Mouse (Mus musculus) E14TG2a.4 (cell line): Measurements from ENCODE around the gene E330021D16Rik.

Experiments used
- H3K27me3 ChIP-seq: 2 replicates; pipeline ENCODE4 v1.6.1; 2014; ENCODE audit warnings: low read length, control low read depth; ENCODE audit not compliant: insufficient read depth
- H3K36me3 ChIP-seq: 2 replicates; pipeline ENCODE4 v1.6.1; 2014; ENCODE audit warnings: low read length, control low read depth; ENCODE audit not compliant: insufficient read depth
- H3K4me1 ChIP-seq: replicated peaks from 2 replicates; pipeline ENCODE4 v1.6.1; 2014; ENCODE audit warnings: low read depth, low read length, control low read depth
- H3K4me3 ChIP-seq: replicated peaks from 2 replicates; pipeline ENCODE4 v1.5.1; 2014; ENCODE audit warnings: mild to moderate bottlenecking, low read length
- H3K9me3 ChIP-seq: 2 replicates; pipeline ENCODE4 v1.6.1; 2014; ENCODE audit warnings: low read length, control low read depth
- CTCF ChIP-seq: conservative IDR thresholded peaks from 2 replicates; pipeline ENCODE4 v1.5.1; 2014; ENCODE audit warnings: low read length
- NANOG ChIP-seq: IDR thresholded peaks from 2 replicates; pipeline ENCODE4 v1.6.1; 2014; ENCODE audit warnings: borderline replicate concordance, low read length, mixed read lengths
- POU5F1 ChIP-seq: IDR thresholded peaks from 2 replicates; pipeline ENCODE4 v1.6.1; 2014; ENCODE audit warnings: low read length, borderline replicate concordance

Gene E330021D16Rik

GRCm38 (mm10) chr6:136417864-136418263 is 2.5 kb upstream of the E330021D16Rik start:
- 0 out of 2 replicates have a peak, but pooled peaks cover 4% of the 10 kb centered on the region for H3K27me3 ChIP-seq
- H3K4me1 ChIP-seq, result 0 out of 2 replicates have a peak, but pooled peaks cover 4% of the 10 kb centered on the region
- H3K9me3 ChIP-seq, result peaks cover 17% of the 10 kb centered on the region
- no peak overlapping the region for H3K4me3 ChIP-seq
- H3K36me3 ChIP-seq, result no peaks in the 10 kb centered on the region
- no peak for TF ChIP-seq NANOG
- no peak for TF ChIP-seq POU5F1
- no peak for TF ChIP-seq CTCF

- Histone ChIP-seq H3K4me1 (no peaks in the 10 kb centered on the region), H3K9me3 (peaks cover 26% of the 10 kb centered on the region), H3K4me3 (no peak overlapping the region), H3K36me3 (no peaks in the 10 kb centered on the region), H3K27me3 (no peaks in the 10 kb centered on the region)
- TF ChIP-seq POU5F1, result no peak
- TF ChIP-seq NANOG, result no peak
- no peak for TF ChIP-seq CTCF
Measured at GRCm38 (mm10) chr6:136413856-136414362, 1.5 kb downstream of the E330021D16Rik start.

GRCm38 (mm10) chr6:136407608-136408192 is 7.7 kb downstream of the E330021D16Rik start:
- H3K9me3 ChIP-seq, result peaks cover 10% of the 10 kb centered on the region; the same call in 1 of the 2 replicates
- no peaks in the 10 kb centered on the region for H3K36me3 ChIP-seq
- no peak for TF ChIP-seq CTCF
- TF ChIP-seq POU5F1, result no peak
- TF ChIP-seq NANOG, result no peak
- H3K4me1 ChIP-seq, result peaks cover 10% of the 10 kb centered on the region
- peaks cover 3% of the 10 kb centered on the region for H3K27me3 ChIP-seq
- no peak overlapping the region for H3K4me3 ChIP-seq

GRCm38 (mm10) chr6:136396860-136397259 is 18.5 kb downstream of the E330021D16Rik start:
- no peaks in the 10 kb centered on the region; the same call in 1 of the 2 replicates for H3K27me3 ChIP-seq
- H3K36me3 ChIP-seq, result no peaks in the 10 kb centered on the region
- no peak for TF ChIP-seq POU5F1
- no peak for TF ChIP-seq CTCF
- no peak for TF ChIP-seq NANOG
- H3K4me3 ChIP-seq, result no peak overlapping the region
- H3K9me3 ChIP-seq, result peaks cover 20% of the 10 kb centered on the region
- no peaks in the 10 kb centered on the region for H3K4me1 ChIP-seq

GRCm38 (mm10) chr6:136390262-136390661 is 25.1 kb downstream of the E330021D16Rik start:
- peaks cover 27% of the 10 kb centered on the region for H3K4me1 ChIP-seq
- TF ChIP-seq NANOG (no peak), CTCF (no peak), POU5F1 (no peak)
- no peaks in the 10 kb centered on the region; the same call in 1 of the 2 replicates for H3K27me3 ChIP-seq
- H3K36me3 ChIP-seq, result no peaks in the 10 kb centered on the region
- no peak overlapping the region for H3K4me3 ChIP-seq
- peaks cover 2% of the 10 kb centered on the region; the same call in 1 of the 2 replicates for H3K9me3 ChIP-seq

GRCm38 (mm10) chr6:136385287-136385686 is 30.1 kb downstream of the E330021D16Rik start:
- Histone ChIP-seq H3K9me3 (no peaks in the 10 kb centered on the region), H3K4me1 (peaks cover 35% of the 10 kb centered on the region), H3K4me3 (no peak overlapping the region), H3K36me3 (no peaks in the 10 kb centered on the region), H3K27me3 (peaks cover 7% of the 10 kb centered on the region)
- peak; percentile 86 for TF ChIP-seq CTCF
- TF ChIP-seq POU5F1, result no peak
- no peak for TF ChIP-seq NANOG

GRCm38 (mm10) chr6:136383218-136383617 is 32.2 kb downstream of the E330021D16Rik start:
- no peaks in the 10 kb centered on the region for H3K36me3 ChIP-seq
- no peaks in the 10 kb centered on the region for H3K9me3 ChIP-seq
- H3K4me1 ChIP-seq, result peaks cover 14% of the 10 kb centered on the region
- TF ChIP-seq CTCF (no peak), POU5F1 (no peak), NANOG (no peak)
- peaks cover 7% of the 10 kb centered on the region for H3K27me3 ChIP-seq
- no peak overlapping the region for H3K4me3 ChIP-seq

- H3K27me3 ChIP-seq, result no peaks in the 10 kb centered on the region
- no peaks in the 10 kb centered on the region for H3K36me3 ChIP-seq
- peaks cover 25% of the 10 kb centered on the region for H3K9me3 ChIP-seq
- TF ChIP-seq CTCF (0 out of 2 replicates have a peak, but pooled peaks have one; percentile 6), NANOG (no peak), POU5F1 (no peak)
- no peaks in the 10 kb centered on the region for H3K4me1 ChIP-seq
- no peak overlapping the region for H3K4me3 ChIP-seq
Measured at GRCm38 (mm10) chr6:136376097-136376496, 39.3 kb downstream of the E330021D16Rik start.
